Mouse (Mus musculus) stomach, postnatal 0 days (tissue): Measurements from ENCODE around the gene Chd3.

Experiments
- CTCF ChIP-seq: IDR thresholded peaks from 2 replicates; pipeline ENCODE4 v1.5.1; 2016; ENCODE audit warnings: antibody characterized with exemption, low read depth, mild to moderate bottlenecking, moderate library complexity
- EP300 ChIP-seq: optimal IDR thresholded peaks from 2 replicates; pipeline ENCODE3; 2016; ENCODE audit warnings: antibody characterized with exemption

- TF ChIP-seq EP300 (no peak), CTCF (peak; percentile 71)
These were observed 3.6 kb upstream of the Chd3 start for GRCm38 (mm10) chr11:69372780-69373170.
